Mouse (Mus musculus): ENCODE measurements around the gene Mtif2. TPM values are rescaled to one million over a fixed set of nuclear protein-coding genes. Genes with fewer than 3 reads are reported as not detected.
"Not testable (repeated sequence)": the region's sequence is repeated elsewhere in the genome, so short reads cannot be mapped to it uniquely, and the experiment has no call there.

Gene Mtif2
- polyA plus RNA-seq, 1 experiment: 8.2 TPM

- WGBS: 1% methylated on average over 40 of the region's 40 CpGs
- Histone ChIP-seq H3K4me1 (ENCODE audit: control insufficient read depth, insufficient read depth, low read length) (no peaks in the 10 kb centered on the region), H3K4me3 (replicated peaks; ENCODE audit: extremely low read depth, low read depth, low read length) (peak within 1 kb of the TSS; percentile 96)
- TF ChIP-seq CTCF (IDR thresholded peaks at IDR 0.05; ENCODE audit: insufficient read depth, low read length) (no peak), POLR2A (IDR thresholded peaks at IDR 0.05; ENCODE audit: borderline replicate concordance, extremely low read depth, low read depth, low read length) (peak; percentile 90; the same call in 1 of the 2 replicates)
- peak; percentile 89 for DNase-seq
Measured at GRCm38 (mm10) chr11:29514682-29515412, 11.4 kb upstream of the Mtif2 start, which contains the start of gene Prorsd1. Gene Prorsd1, minus strand, starts transcription at chr11:29515033.

GRCm38 (mm10) chr11:29538201-29538600, 12.0 kb downstream of the Mtif2 start:
- TF ChIP-seq CTCF (IDR thresholded peaks at IDR 0.05; ENCODE audit: insufficient read depth, low read length): no peak
- no peak for TF ChIP-seq POLR2A (IDR thresholded peaks at IDR 0.05; ENCODE audit: borderline replicate concordance, extremely low read depth, low read depth, low read length)
- Histone ChIP-seq H3K4me1 (ENCODE audit: control insufficient read depth, insufficient read depth, low read length) (no peaks in the 10 kb centered on the region), H3K4me3 (replicated peaks; ENCODE audit: extremely low read depth, low read depth, low read length) (no peak overlapping the region)
- 94% methylated on average over 1 of the region's 1 CpGs for WGBS
- DNase-seq: no peak

GRCm38 (mm10) chr11:29544225-29544945, 18.2 kb downstream of the Mtif2 start:
- H3K4me1 ChIP-seq (ENCODE audit: control insufficient read depth, insufficient read depth, low read length): no peaks in the 10 kb centered on the region; the same call in 1 of the 2 replicates
- WGBS: 86% methylated on average over 3 of the region's 3 CpGs
- no peak overlapping the region for H3K4me3 ChIP-seq (replicated peaks; ENCODE audit: extremely low read depth, low read depth, low read length)
- DNase-seq: no peak
- TF ChIP-seq CTCF (IDR thresholded peaks at IDR 0.05; ENCODE audit: insufficient read depth, low read length) (no peak), POLR2A (IDR thresholded peaks at IDR 0.05; ENCODE audit: borderline replicate concordance, extremely low read depth, low read depth, low read length) (no peak)

- not testable (repeated sequence) for H3K4me1 ChIP-seq (ENCODE audit: control insufficient read depth, insufficient read depth, low read length); H3K4me3 ChIP-seq (replicated peaks; ENCODE audit: extremely low read depth, low read depth, low read length); DNase-seq
- 84% methylated on average over 4 of the region's 4 CpGs for WGBS
Measured at GRCm38 (mm10) chr11:29545150-29545752, 19.0 kb downstream of the Mtif2 start.

GRCm38 (mm10) chr11:29546297-29546696, 20.1 kb downstream of the Mtif2 start:
- H3K4me1 ChIP-seq (ENCODE audit: control insufficient read depth, insufficient read depth, low read length); DNase-seq; H3K4me3 ChIP-seq (replicated peaks; ENCODE audit: extremely low read depth, low read depth, low read length): not testable (repeated sequence)
- WGBS: 78% methylated on average over 2 of the region's 2 CpGs

- WGBS: 7% methylated on average over 2 of the region's 2 CpGs
- Histone ChIP-seq H3K4me3 (replicated peaks; ENCODE audit: extremely low read depth, low read depth, low read length) (no peak overlapping the region), H3K4me1 (ENCODE audit: control insufficient read depth, insufficient read depth, low read length) (no peaks in the 10 kb centered on the region; the same call in 1 of the 2 replicates)
- no peak for DNase-seq
- no peak for TF ChIP-seq CTCF (IDR thresholded peaks at IDR 0.05; ENCODE audit: insufficient read depth, low read length)
Measured at GRCm38 (mm10) chr11:29546762-29547161, 20.6 kb downstream of the Mtif2 start.

- Histone ChIP-seq H3K4me1 (ENCODE audit: control insufficient read depth, insufficient read depth, low read length) (no peaks in the 10 kb centered on the region; the same call in 1 of the 2 replicates), H3K4me3 (replicated peaks; ENCODE audit: extremely low read depth, low read depth, low read length) (peak overlapping the region; percentile 97)
- no peak for DNase-seq
- WGBS: under 1% methylated on average over 27 of the region's 27 CpGs
- no peak for TF ChIP-seq POLR2A (IDR thresholded peaks at IDR 0.05; ENCODE audit: borderline replicate concordance, extremely low read depth, low read depth, low read length)
- no peak for TF ChIP-seq CTCF (IDR thresholded peaks at IDR 0.05; ENCODE audit: insufficient read depth, low read length)
Measured at GRCm38 (mm10) chr11:29547249-29547751, 21.1 kb downstream of the Mtif2 start.

- peak; percentile 93 for DNase-seq
- peak within 1 kb of the TSS; percentile 97 for H3K4me3 ChIP-seq (replicated peaks; ENCODE audit: extremely low read depth, low read depth, low read length)
- peak; percentile 94; the same call in 1 of the 2 replicates for TF ChIP-seq POLR2A (IDR thresholded peaks at IDR 0.05; ENCODE audit: borderline replicate concordance, extremely low read depth, low read depth, low read length)
- TF ChIP-seq CTCF (IDR thresholded peaks at IDR 0.05; ENCODE audit: insufficient read depth, low read length): no peak
- WGBS: under 1% methylated on average over 46 of the region's 46 CpGs
- no peaks in the 10 kb centered on the region; the same call in 1 of the 2 replicates for H3K4me1 ChIP-seq (ENCODE audit: control insufficient read depth, insufficient read depth, low read length)
Measured at GRCm38 (mm10) chr11:29547752-29548503, 21.7 kb downstream of the Mtif2 start, which contains the start of the genes Clhc1 and Rps27a. Gene Clhc1, plus strand, starts transcription at chr11:29547950. Gene Rps27a, minus strand, starts transcription at chr11:29548109.
